ENCODE assay signal across 8 mouse cellular contexts in genomic region chr9:64960117-64960977, GRCm38 (mm10). TPM values are rescaled to one million over a fixed set of nuclear protein-coding genes. Genes with fewer than 3 reads are reported as not detected.
DNase-seq lines count a peak whose midpoint lies in the region; ATAC-seq lines count a peak whose summit lies in the region.

Gene Ints14, plus strand, starts transcription at chr9:64960905.

- H3K27ac ChIP-seq in lung, embryonic 16.5 days (ENCODE audit: low read length) = peak within 1 kb of the TSS; percentile 88

- peak within 1 kb of the TSS; percentile 76 for H3K4me3 ChIP-seq in lung, embryonic 16.5 days (ENCODE audit: low read length)

- 4% methylated on average over 29 of the region's 29 CpGs for WGBS in lung, embryonic 16.5 days

- peak; percentile 98 to 99 for ATAC-seq in hematopoietic stem cell, adult 5-6 weeks (replicated peaks in 1 of 2; ENCODE audit: insufficient read depth in 1 of 2, low FRiP score in 2 of 2, low TSS enrichment in 1 of 2, low read depth in 1 of 2, poor library complexity in 2 of 2, severe bottlenecking in 2 of 2)
- ATAC-seq in lung, embryonic 16.5 days (ENCODE audit: low read depth) = peak; percentile 99

- peaks cover 13% of the 10 kb centered on the region for H3K36me3 ChIP-seq in lung, embryonic 16.5 days (ENCODE audit: control insufficient read depth, insufficient read depth, low read length)

- H3K4me2 ChIP-seq in lung, embryonic 16.5 days (ENCODE audit: low read depth, low read length) = peak within 1 kb of the TSS; percentile 71

- peak within 1 kb of the TSS; percentile 91 for H3K9ac ChIP-seq in lung, embryonic 16.5 days (ENCODE audit: low read length)

- no peaks in the 10 kb centered on the region for H3K9me3 ChIP-seq in lung, embryonic 16.5 days (ENCODE audit: control insufficient read depth, low read length)

- DNase-seq in MEL-GATA-1-ER (ENCODE audit: extremely low read depth, low read depth) = peak; percentile 87
- peak; percentile 97 for DNase-seq in cerebellum, adult 8-10 months
- peak; percentile 97 for DNase-seq in forelimb bud, embryonic 11.5 days (ENCODE audit: low read depth, low spot score)
- peak; percentile 95 for DNase-seq in layer of hippocampus, adult 9-10 months (ENCODE audit: low spot score)
- DNase-seq in ovary, postnatal 10 days (ENCODE audit: low spot score) = peak; percentile 98
- DNase-seq in thymus, postnatal 10 days (ENCODE audit: low spot score in 2 of 2) = peak; percentile 91 to 98

- no peaks in the 10 kb centered on the region for H3K27me3 ChIP-seq in lung, embryonic 16.5 days (ENCODE audit: control insufficient read depth, insufficient read depth, low read depth, low read length)

- H3K4me1 ChIP-seq in lung, embryonic 16.5 days (replicated peaks; ENCODE audit: control insufficient read depth, insufficient read depth, low read length) = peaks cover 11% of the 10 kb centered on the region

RNA-seq across cellular contexts. Expression of gene Ints14, which starts in this region (rescaled TPM):
- total RNA-seq in hematopoietic stem cell, adult 5-6 weeks (2017) = 28.8 and 39.5 TPM in 2 replicates
- polyA plus RNA-seq in lung, embryonic 16.5 days (2015; fragmentation: Nextera tagmentation; extraction: Ambion mirVana) = 53.2 and 55.8 TPM in 2 replicates

Comparison
In these comparisons a context has a peak if more than half of its experiments do, and no peak if none do; other contexts are left out.
1. Peak in every context shown above with its lines: DNase-seq, ATAC-seq, H3K4me3 ChIP-seq and H3K27ac ChIP-seq.